Comparison of ENCODE assay signal across 14 mouse cellular contexts in genomic region chr17:28507496-28507895, GRCm38 (mm10). TPM values are rescaled to one million over a fixed set of nuclear protein-coding genes. Genes with fewer than 3 reads are reported as not detected.
DNase-seq lines count a peak whose midpoint lies in the region; ATAC-seq and TF ChIP-seq lines count a peak whose summit lies in the region.
"Had no signal": no experiment of that assay in that cellular context is flagged by ENCODE, and none has a peak within 500 bp of the region (broad histone marks: within the 10 kb centered on the region; RNA-seq: fewer than 3 reads in every experiment).

No protein-coding gene starts in this region.

- in situ Hi-C loops in ES-E14 (cut with MboI; ENCODE audit: low sequenced_read_pairs in 2 of 2, unreplicated experiment in 2 of 2), result no loop called here

- H3K9me3 ChIP-seq in forebrain, embryonic 11.5 days (ENCODE audit: control insufficient read depth, low read length), result no peaks in the 10 kb centered on the region
- no peaks in the 10 kb centered on the region for H3K9me3 ChIP-seq in forebrain, embryonic 13.5 days (replicated peaks)
- H3K9me3 ChIP-seq in kidney, embryonic 16.5 days (ENCODE audit: low read length), result no peaks in the 10 kb centered on the region
- no peaks in the 10 kb centered on the region for H3K9me3 ChIP-seq in ES-E14 (ENCODE audit: control insufficient read depth, insufficient read depth, low read depth, low read length)
- no peaks in the 10 kb centered on the region for H3K9me3 ChIP-seq in liver, embryonic 12.5 days (replicated peaks)

- H3K9ac ChIP-seq in forebrain, embryonic 11.5 days (ENCODE audit: low read length), result 0 out of 2 replicates have a peak overlapping the region, but pooled peaks have one; percentile 3
- no peak overlapping the region for H3K9ac ChIP-seq in forebrain, embryonic 13.5 days
- H3K9ac ChIP-seq in kidney, embryonic 16.5 days (replicated peaks; ENCODE audit: low read length), result peak overlapping the region; percentile 41; the same call in 1 of the 2 replicates
- H3K9ac ChIP-seq in ES-E14 (ENCODE audit: insufficient read depth, low read depth, low read length, poor library complexity, severe bottlenecking), result no peak overlapping the region; the same call in 1 of the 2 replicates
- no peak overlapping the region for H3K9ac ChIP-seq in liver, embryonic 12.5 days

- H3K4me3 ChIP-seq in forebrain, embryonic 11.5 days (ENCODE audit: low read depth, low read length), result no peak overlapping the region
- H3K4me3 ChIP-seq in forebrain, embryonic 13.5 days, result no peak overlapping the region
- H3K4me3 ChIP-seq in kidney, embryonic 16.5 days (ENCODE audit: low read length), result no peak overlapping the region
- no peak overlapping the region for H3K4me3 ChIP-seq in ES-E14 (ENCODE audit: insufficient read depth in 1 of 2, low read depth in 1 of 2, low read length in 2 of 2, poor library complexity in 1 of 2, severe bottlenecking in 1 of 2)
- no peak overlapping the region for H3K4me3 ChIP-seq in liver, embryonic 12.5 days

- 25% methylated on average over 5 of the region's 5 CpGs for WGBS in forebrain, embryonic 11.5 days
- 30% methylated on average over 5 of the region's 5 CpGs for WGBS in forebrain, embryonic 13.5 days
- 22% methylated on average over 5 of the region's 5 CpGs for WGBS in kidney, embryonic 16.5 days
- 13% methylated on average over 5 of the region's 5 CpGs for WGBS in liver, embryonic 12.5 days (ENCODE audit: insufficient replicate concordance)

- H3K36me3 ChIP-seq in forebrain, embryonic 11.5 days (ENCODE audit: control insufficient read depth, insufficient read depth, low read length), result no peaks in the 10 kb centered on the region
- H3K36me3 ChIP-seq in forebrain, embryonic 13.5 days (ENCODE audit: poor library complexity, severe bottlenecking), result no peaks in the 10 kb centered on the region
- H3K36me3 ChIP-seq in kidney, embryonic 16.5 days (ENCODE audit: insufficient read depth, low read length), result no peaks in the 10 kb centered on the region
- H3K36me3 ChIP-seq in ES-E14 (ENCODE audit: control insufficient read depth, insufficient read depth, low read length, poor library complexity, severe bottlenecking), result no peaks in the 10 kb centered on the region
- no peaks in the 10 kb centered on the region for H3K36me3 ChIP-seq in liver, embryonic 12.5 days

- H3K27ac ChIP-seq in forebrain, embryonic 11.5 days (ENCODE audit: low read depth, low read length), result no peak overlapping the region
- no peak overlapping the region for H3K27ac ChIP-seq in forebrain, embryonic 13.5 days
- H3K27ac ChIP-seq in kidney, embryonic 16.5 days (ENCODE audit: low read length), result peak overlapping the region; percentile 23; the same call in 1 of the 2 replicates
- peak overlapping the region; percentile 78; the same call in 1 of the 2 replicates for H3K27ac ChIP-seq in ES-E14 (ENCODE audit: insufficient read depth, low read depth, low read length, poor library complexity, severe bottlenecking)
- H3K27ac ChIP-seq in liver, embryonic 12.5 days, result 0 out of 2 replicates have a peak overlapping the region, but pooled peaks have one; percentile 32

- peaks cover 12% of the 10 kb centered on the region for H3K4me1 ChIP-seq in forebrain, embryonic 11.5 days (replicated peaks; ENCODE audit: control insufficient read depth, insufficient read depth, low read length)
- peaks cover 12% of the 10 kb centered on the region for H3K4me1 ChIP-seq in forebrain, embryonic 13.5 days
- H3K4me1 ChIP-seq in kidney, embryonic 16.5 days (ENCODE audit: insufficient read depth, low read length), result peaks cover 37% of the 10 kb centered on the region
- H3K4me1 ChIP-seq in ES-E14 (ENCODE audit: control insufficient read depth in 2 of 2, insufficient read depth in 2 of 2, low read length in 2 of 2, poor library complexity in 1 of 2), result peaks cover 7 to 47% of the 10 kb centered on the region in 2 experiments
- peaks cover 25% of the 10 kb centered on the region for H3K4me1 ChIP-seq in liver, embryonic 12.5 days

- no peak overlapping the region for H3K4me2 ChIP-seq in forebrain, embryonic 11.5 days (ENCODE audit: low read depth, low read length, severe bottlenecking)
- H3K4me2 ChIP-seq in forebrain, embryonic 13.5 days, result no peak overlapping the region
- no peak overlapping the region for H3K4me2 ChIP-seq in kidney, embryonic 16.5 days (replicated peaks; ENCODE audit: low read depth, low read length)
- H3K4me2 ChIP-seq in liver, embryonic 12.5 days, result no peak overlapping the region
- H3K4me2 ChIP-seq: midbrain, embryonic 11.5 days had no signal

- no peak for ATAC-seq in forebrain, embryonic 11.5 days (replicated peaks; ENCODE audit: low FRiP score)
- no peak for ATAC-seq in forebrain, embryonic 13.5 days
- ATAC-seq in kidney, embryonic 16.5 days (ENCODE audit: low FRiP score, low TSS enrichment), result no peak
- ATAC-seq in liver, embryonic 12.5 days, result no peak

- H3K27me3 ChIP-seq in forebrain, embryonic 11.5 days (ENCODE audit: control insufficient read depth, insufficient read depth, low read length), result 0 out of 2 replicates have a peak, but pooled peaks cover 2% of the 10 kb centered on the region
- peaks cover 14% of the 10 kb centered on the region for H3K27me3 ChIP-seq in forebrain, embryonic 13.5 days
- no peaks in the 10 kb centered on the region for H3K27me3 ChIP-seq in kidney, embryonic 16.5 days (ENCODE audit: insufficient read depth, low read length)
- H3K27me3 ChIP-seq in liver, embryonic 12.5 days (replicated peaks), result peaks cover 25% of the 10 kb centered on the region

- no peak for DNase-seq in forebrain, embryonic 11.5 days (ENCODE audit: low spot score)
- DNase-seq in kidney, adult 8-10 months, result no peak
- DNase-seq in ES-E14 (ENCODE audit: low read depth, low spot score) (no peak), MN1 (ENCODE audit: low spot score) (no peak)
- no peak for DNase-seq in thymus, postnatal 25 days
- DNase-seq: cerebellum, postnatal 14 days; kidney, postnatal 14 days had no signal

TF ChIP-seq in ES-E14, 5 proteins besides CTCF, POLR2A, EP300 and RAD21:
- TF ChIP-seq ZNF384 (IDR thresholded peaks at IDR 0.05; ENCODE audit: low read depth, low read length) (no peak), HCFC1 (IDR thresholded peaks at IDR 0.05; ENCODE audit: borderline replicate concordance, insufficient read depth, low read length) (no peak), MAFK (IDR thresholded peaks at IDR 0.05; ENCODE audit: insufficient read depth, low read depth, low read length) (no peak), CHD2 (IDR thresholded peaks at IDR 0.05; ENCODE audit: low read depth, low read length) (no peak), ZC3H11A (IDR thresholded peaks at IDR 0.05; ENCODE audit: borderline replicate concordance, low read depth, low read length) (no peak)

RNA-seq across cellular contexts. Expression of gene Fkbp5, which starts 9.8 kb away (rescaled TPM):
- 11.4 and 11.5 TPM in 2 replicates for polyA plus RNA-seq in forebrain, embryonic 11.5 days (2014; fragmentation: Nextera tagmentation; extraction: Ambion mirVana)
- 29.4 and 30.1 TPM in 2 replicates for polyA plus RNA-seq in forebrain, embryonic 13.5 days (2015; fragmentation: Nextera tagmentation; extraction: Ambion mirVana)
- polyA plus RNA-seq in kidney, embryonic 16.5 days (2015; fragmentation: Nextera tagmentation; extraction: Ambion mirVana), result 35.5 and 36.0 TPM in 2 replicates
- 43.6 and 45.7 TPM in 2 replicates for total RNA-seq in ES-E14 (2012; rRNA removed)
- polyA plus RNA-seq in liver, embryonic 12.5 days (2016; fragmentation: Nextera tagmentation; extraction: Ambion mirVana), result 16.6 and 17.0 TPM in 2 replicates

RNA-seq across cellular contexts. Expression of gene Armc12, which starts 23.1 kb away (rescaled TPM):
- polyA plus RNA-seq in forebrain, embryonic 11.5 days (2014; fragmentation: Nextera tagmentation; extraction: Ambion mirVana), result not detected in 2 replicates
- not detected in 2 replicates for polyA plus RNA-seq in forebrain, embryonic 13.5 days (2015; fragmentation: Nextera tagmentation; extraction: Ambion mirVana)
- polyA plus RNA-seq in kidney, embryonic 16.5 days (2015; fragmentation: Nextera tagmentation; extraction: Ambion mirVana), result not detected in 2 replicates
- total RNA-seq in ES-E14 (2012; rRNA removed), result not detected in 2 replicates
- not detected in 2 replicates for polyA plus RNA-seq in liver, embryonic 12.5 days (2016; fragmentation: Nextera tagmentation; extraction: Ambion mirVana)
- total RNA-seq: heart, adult 8-10 months had no signal
- polyA plus RNA-seq: liver, embryonic 16.5 days; midbrain, embryonic 11.5 days; stomach, embryonic 14.5 days had no signal

RNA-seq across cellular contexts. Expression of gene Clpsl2, which starts 41.7 kb away (rescaled TPM):
- polyA plus RNA-seq in forebrain, embryonic 11.5 days (2014; fragmentation: Nextera tagmentation; extraction: Ambion mirVana), result not detected in 2 replicates
- not detected in 2 replicates for polyA plus RNA-seq in forebrain, embryonic 13.5 days (2015; fragmentation: Nextera tagmentation; extraction: Ambion mirVana)
- not detected in 2 replicates for polyA plus RNA-seq in kidney, embryonic 16.5 days (2015; fragmentation: Nextera tagmentation; extraction: Ambion mirVana)
- not detected in 2 replicates for total RNA-seq in ES-E14 (2012; rRNA removed)
- not detected in 2 replicates for polyA plus RNA-seq in liver, embryonic 12.5 days (2016; fragmentation: Nextera tagmentation; extraction: Ambion mirVana)
- total RNA-seq: heart, adult 8-10 months had no signal
- polyA plus RNA-seq: liver, embryonic 16.5 days; midbrain, embryonic 11.5 days; stomach, embryonic 14.5 days had no signal

RNA-seq across cellular contexts. Expression of gene Clps, which starts 53.1 kb away (rescaled TPM):
- polyA plus RNA-seq in forebrain, embryonic 11.5 days (2014; fragmentation: Nextera tagmentation; extraction: Ambion mirVana), result not detected in 2 replicates
- 0.54 TPM in 1 of 2 replicates, not detected in the other for polyA plus RNA-seq in forebrain, embryonic 13.5 days (2015; fragmentation: Nextera tagmentation; extraction: Ambion mirVana)
- not detected in 2 replicates for polyA plus RNA-seq in kidney, embryonic 16.5 days (2015; fragmentation: Nextera tagmentation; extraction: Ambion mirVana)
- 2.5 and 2.9 TPM in 2 replicates for total RNA-seq in ES-E14 (2012; rRNA removed)
- polyA plus RNA-seq in liver, embryonic 12.5 days (2016; fragmentation: Nextera tagmentation; extraction: Ambion mirVana), result 2.3 and 3.6 TPM in 2 replicates
- total RNA-seq: heart, adult 8-10 months had no signal
- polyA plus RNA-seq: midbrain, embryonic 11.5 days had no signal

Comparison
In these comparisons a context has a peak if more than half of its experiments do, and no peak if none do; other contexts are left out.
1. H3K9ac ChIP-seq: peak in forebrain, embryonic 11.5 days (single experiment) and kidney, embryonic 16.5 days (single experiment); none in forebrain, embryonic 13.5 days (single experiment), ES-E14 (single experiment) and liver, embryonic 12.5 days (single experiment).
2. H3K27ac ChIP-seq: peak in kidney, embryonic 16.5 days (single experiment), ES-E14 (single experiment) and liver, embryonic 12.5 days (single experiment); none in forebrain, embryonic 11.5 days (single experiment) and forebrain, embryonic 13.5 days (single experiment).